Mouse (Mus musculus): ENCODE results near the gene Wdfy4.

The Wdfy4 gene

DNA sequence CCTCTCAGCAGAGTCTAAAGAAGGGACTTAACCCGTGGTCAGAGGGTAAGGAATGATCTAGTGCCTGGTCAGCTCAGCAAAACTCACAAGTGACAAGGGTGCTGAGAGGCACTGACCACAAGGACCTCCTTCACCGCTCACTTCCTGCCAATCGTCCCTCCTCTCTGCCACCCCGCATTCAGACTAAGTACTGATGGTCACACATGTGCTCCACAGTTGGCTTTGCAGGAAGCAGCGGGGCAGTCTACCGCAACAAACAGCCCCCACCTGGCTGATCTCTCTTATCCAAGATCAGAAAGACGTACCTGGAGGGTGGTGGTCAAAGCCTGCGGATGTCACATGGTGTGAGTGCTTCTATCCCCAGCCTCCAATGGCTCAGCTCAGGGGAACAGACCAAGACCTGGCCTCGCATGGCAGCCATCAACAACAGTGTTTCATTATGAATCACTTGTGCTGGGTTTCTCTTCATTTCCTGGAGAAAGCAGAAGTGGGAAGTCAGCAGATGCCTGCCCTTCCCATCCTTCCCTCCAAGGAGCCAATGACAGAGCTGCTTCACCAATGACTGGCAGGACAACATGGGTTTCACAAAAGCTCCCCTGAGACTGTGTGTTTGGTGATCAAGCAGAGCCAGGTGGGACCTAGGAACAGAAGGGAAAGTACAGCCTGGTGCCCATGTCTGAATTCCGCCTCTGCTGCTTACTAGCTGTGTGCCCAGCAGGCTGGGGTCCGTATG is at the start of gene Wdfy4:
Wdfy4 (minus strand) TSS at position 441 of the 733 bp plus-strand sequence.
- DNase-seq = peak; percentile 13

DNA sequence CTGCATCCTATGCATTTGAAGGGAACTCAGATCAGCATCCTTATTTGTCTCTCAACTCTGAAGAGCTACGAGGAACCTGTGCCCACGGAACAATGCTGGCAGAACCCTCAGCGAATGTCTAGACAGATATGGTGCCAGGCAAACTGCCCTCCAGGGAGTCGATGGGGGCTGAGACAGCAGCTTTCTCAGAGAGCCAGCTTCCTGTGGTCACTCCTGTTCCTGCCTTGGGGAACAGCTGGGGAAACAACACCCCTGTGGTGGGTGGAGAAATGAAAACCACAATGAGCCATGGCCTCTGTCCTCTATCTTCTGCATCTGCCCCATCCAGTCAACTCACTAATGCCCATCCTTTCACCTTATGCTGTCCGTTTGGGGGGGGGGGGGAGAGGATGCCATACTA is 46.7 kb upstream of the Wdfy4 start:
- DNase-seq = no peak

- no peak for DNase-seq
Measured at GRCm38 (mm10) chr14:33231311-33231710, 46.0 kb upstream of the Wdfy4 start.

- no peak for DNase-seq
Measured at GRCm38 (mm10) chr14:33230672-33231071, 45.4 kb upstream of the Wdfy4 start.

- DNase-seq = no peak
Measured at GRCm38 (mm10) chr14:33225235-33225634, 39.9 kb upstream of the Wdfy4 start.

DNA sequence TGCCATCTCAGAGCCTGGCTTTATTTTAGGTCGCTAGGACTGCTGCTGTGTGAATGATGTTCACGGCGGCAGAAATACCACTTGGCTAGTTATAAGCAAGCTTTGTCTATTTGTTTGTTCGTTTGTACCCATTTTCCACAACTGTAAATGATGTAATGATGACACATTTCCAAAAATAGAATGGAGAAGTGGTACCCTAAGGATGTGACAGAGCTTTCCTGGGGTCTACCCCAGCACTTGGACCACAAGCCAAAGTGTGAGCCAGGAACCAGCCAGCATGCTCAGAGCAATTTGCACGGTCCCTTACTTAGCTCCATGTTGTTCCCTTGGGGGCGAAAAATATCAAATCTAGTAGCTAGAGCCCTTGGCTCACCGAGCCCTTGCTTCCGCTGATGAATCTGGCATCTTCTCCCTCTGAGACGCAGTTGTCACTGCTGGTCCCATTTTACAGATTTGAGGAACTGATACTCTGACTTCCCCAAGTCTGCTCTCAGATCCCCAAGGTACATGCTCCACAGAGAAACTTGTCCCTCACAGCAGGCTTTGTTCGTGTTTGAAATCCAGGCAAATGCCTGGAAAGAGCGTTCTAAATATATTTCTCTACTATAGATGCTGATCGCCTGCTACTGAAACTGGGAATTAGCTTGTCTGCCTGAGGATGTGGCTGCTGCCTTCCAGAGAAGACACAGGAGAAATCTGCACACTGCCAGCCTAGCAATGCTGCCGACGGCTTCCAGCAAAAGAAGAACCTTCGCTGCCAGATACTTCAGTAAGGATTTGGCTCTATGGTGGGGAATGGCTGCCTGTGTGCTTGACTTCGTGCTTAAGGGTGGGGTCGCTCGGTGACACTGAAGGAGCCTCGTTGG is 31.3 kb upstream of the Wdfy4 start:
- no peak for DNase-seq

DNA sequence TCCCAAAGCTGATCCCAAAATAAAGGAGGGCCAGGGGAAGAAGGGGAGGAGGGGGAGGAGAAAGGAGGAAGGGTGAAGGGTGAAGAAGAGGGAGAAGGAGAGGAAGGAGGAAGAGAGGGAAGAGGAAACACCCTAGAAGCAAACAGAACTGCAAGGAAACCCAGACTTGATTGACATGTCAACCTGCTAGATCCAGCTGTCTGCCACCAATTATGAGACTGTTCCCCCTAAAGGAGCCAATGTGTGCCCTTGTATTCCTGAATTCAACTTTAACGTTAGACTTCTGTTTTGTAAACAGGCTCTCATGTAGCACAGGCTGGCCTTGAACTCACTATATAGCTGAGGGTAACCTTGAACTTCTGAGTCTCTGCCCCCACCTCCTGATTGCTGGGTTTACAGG is 29.9 kb upstream of the Wdfy4 start:
- no peak for DNase-seq

GRCm38 (mm10) chr14:33214767-33215128 is 29.4 kb upstream of the Wdfy4 start:
- no peak for DNase-seq

DNA sequence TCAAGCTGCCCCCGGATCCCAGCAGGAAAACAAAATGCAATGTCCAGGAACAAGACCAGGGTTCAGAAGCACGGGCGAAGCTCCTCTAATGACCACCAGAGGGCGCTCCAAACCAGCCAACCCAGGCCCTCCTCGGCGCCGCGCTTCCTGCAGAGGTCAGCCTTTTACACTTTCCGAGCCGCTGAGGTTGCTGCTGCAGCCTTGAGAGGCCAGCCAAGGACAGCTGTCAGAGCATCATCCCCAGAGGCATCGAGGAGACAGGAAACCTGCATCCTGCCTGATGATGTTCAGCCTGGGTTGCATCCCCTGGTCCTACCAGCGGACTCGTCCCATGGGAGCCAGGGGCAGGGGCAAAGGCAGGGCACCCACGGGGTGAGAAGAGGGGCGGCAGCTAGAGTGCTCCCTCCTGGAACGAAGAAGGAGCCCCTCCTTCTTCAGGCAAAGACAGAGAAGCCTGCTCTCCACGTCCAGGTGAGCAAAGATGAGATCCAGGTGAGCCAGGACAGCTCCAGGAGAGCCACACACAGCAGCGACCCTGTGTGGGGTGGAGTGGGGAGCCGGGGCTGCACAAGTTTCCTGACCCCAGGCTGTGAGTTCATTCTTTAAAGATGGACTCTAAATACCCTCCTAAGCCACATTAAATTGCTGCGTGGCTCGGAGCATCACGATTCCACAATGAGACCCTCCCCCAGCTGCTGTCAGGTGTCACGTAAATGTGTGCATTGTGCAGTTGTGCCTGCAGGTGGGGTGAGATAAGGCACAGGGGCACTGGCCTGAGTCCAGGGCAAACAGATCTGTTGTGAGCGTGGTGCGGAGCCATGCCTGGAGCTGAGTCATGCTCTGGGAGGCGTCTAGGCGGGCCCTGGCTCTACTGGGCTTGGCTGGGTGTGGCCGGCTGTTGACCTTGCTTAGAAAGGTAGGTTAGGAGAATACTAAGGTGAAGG is 28.8 kb upstream of the Wdfy4 start, which contains the start of gene Arhgap22:
Arhgap22 (plus strand) TSS at position 204 of the 944 bp plus-strand sequence.
- peak; percentile 69 for DNase-seq

GRCm38 (mm10) chr14:33212958-33213309 is 27.6 kb upstream of the Wdfy4 start:
- DNase-seq = no peak

- DNase-seq = no peak
Measured at GRCm38 (mm10) chr14:33212271-33212957, 27.1 kb upstream of the Wdfy4 start.

DNA sequence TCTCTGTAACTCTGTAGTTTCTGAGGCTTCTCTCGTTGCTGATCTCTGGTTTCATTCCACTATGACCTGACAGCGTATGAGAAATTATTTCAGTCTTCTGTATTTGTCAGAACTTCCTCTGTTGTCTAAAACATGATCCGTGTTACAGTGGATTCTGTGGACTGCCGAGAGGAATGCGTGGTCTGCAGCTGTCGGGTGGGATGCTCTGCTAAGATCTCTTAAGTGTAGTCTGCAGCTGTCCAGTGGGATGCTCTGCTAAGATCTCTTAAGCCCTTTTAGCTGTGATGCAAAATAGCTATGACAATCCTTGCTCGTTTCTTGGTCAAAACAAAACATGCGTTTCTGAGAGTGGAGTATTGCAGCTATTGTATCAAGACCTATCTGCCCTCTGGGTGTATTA is 25.5 kb upstream of the Wdfy4 start:
- no peak for DNase-seq

DNA sequence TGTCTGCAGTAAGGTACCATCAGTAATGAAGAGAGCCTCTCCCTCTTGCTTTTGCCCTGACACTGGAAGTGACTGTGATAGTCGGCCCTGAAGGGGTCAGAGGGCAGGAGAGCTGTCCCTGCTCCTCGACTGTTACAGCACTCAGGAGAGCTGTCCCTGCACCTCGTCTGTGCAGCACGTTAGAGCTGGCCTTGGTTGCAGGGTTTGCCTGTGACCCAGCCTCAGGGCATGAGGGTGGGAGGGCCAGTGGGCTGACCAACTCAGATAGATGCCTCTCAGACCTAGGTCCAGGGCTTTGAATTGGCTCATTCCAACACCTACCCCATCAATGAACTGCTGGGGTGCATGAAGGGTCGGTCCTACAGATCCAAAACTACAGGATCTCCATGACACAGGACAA is 23.0 kb upstream of the Wdfy4 start:
- no peak for DNase-seq

- peak; percentile 23 for DNase-seq
Measured at GRCm38 (mm10) chr14:33207011-33207410, 21.7 kb upstream of the Wdfy4 start.

- DNase-seq = no peak
Measured at GRCm38 (mm10) chr14:33205280-33205965, 20.1 kb upstream of the Wdfy4 start.

- no peak for DNase-seq
Measured at GRCm38 (mm10) chr14:33203777-33204176, 18.5 kb upstream of the Wdfy4 start.

- DNase-seq = no peak
Measured at GRCm38 (mm10) chr14:33202885-33203284, 17.6 kb upstream of the Wdfy4 start.

GRCm38 (mm10) chr14:33202161-33202560 is 16.9 kb upstream of the Wdfy4 start:
- DNase-seq = no peak

- no peak for DNase-seq
Measured at GRCm38 (mm10) chr14:33194241-33194640, 8.9 kb upstream of the Wdfy4 start.

DNA sequence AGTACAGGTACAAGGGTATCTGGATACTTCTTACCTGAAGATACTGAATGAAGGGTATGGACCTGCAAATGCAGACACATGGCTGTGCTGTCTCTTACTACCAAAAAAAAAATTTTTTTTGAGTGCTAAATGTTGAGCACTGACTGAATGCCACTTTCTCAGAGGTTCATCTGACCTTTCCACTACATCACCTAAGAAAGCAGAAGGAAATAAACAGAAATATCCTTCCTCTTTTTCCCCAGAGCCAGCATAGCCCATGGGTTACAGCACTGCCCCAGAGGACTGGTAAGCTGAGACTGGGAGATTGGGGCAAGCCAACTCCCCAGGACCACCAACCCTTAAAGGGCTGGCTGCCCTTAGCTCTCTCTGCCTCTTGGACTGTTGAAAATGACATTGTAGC is 8.5 kb upstream of the Wdfy4 start:
- DNase-seq = no peak

GRCm38 (mm10) chr14:33190646-33191045 is 5.3 kb upstream of the Wdfy4 start:
- no peak for DNase-seq
